Comparison of ENCODE assay signal across 24 mouse cellular contexts in genomic region chr17:65081072-65081778, GRCm38 (mm10).
A peak's percentile ranks its signal among the peaks of the same experiment; 100 is the strongest.
DNase-seq lines count a peak whose midpoint lies in the region; ATAC-seq lines count a peak whose summit lies in the region.
"Had no signal": no experiment of that assay in that cellular context is flagged by ENCODE, and none has a peak within 500 bp of the region (broad histone marks: within the 10 kb centered on the region; RNA-seq: fewer than 3 reads in every experiment).

No protein-coding gene starts in this region.

- no peaks in the 10 kb centered on the region for H3K9me3 ChIP-seq in midbrain, embryonic 13.5 days
- no peaks in the 10 kb centered on the region for H3K9me3 ChIP-seq in midbrain, embryonic 11.5 days (ENCODE audit: control insufficient read depth, low read length)
- H3K9me3 ChIP-seq in forebrain, embryonic 13.5 days (replicated peaks) = no peaks in the 10 kb centered on the region
- H3K9me3 ChIP-seq in neural tube, embryonic 14.5 days (ENCODE audit: control insufficient read depth, low read length) = no peaks in the 10 kb centered on the region
- H3K9me3 ChIP-seq: heart, embryonic 13.5 days; hindbrain, embryonic 12.5 days; liver, embryonic 13.5 days; midbrain, embryonic 15.5 days had no signal

- H3K36me3 ChIP-seq in midbrain, embryonic 13.5 days = no peaks in the 10 kb centered on the region
- H3K36me3 ChIP-seq in midbrain, embryonic 11.5 days (ENCODE audit: control insufficient read depth, insufficient read depth, low read length) = no peaks in the 10 kb centered on the region
- H3K36me3 ChIP-seq in forebrain, embryonic 13.5 days (ENCODE audit: poor library complexity, severe bottlenecking) = no peaks in the 10 kb centered on the region
- no peaks in the 10 kb centered on the region for H3K36me3 ChIP-seq in neural tube, embryonic 14.5 days (ENCODE audit: control insufficient read depth, insufficient read depth, low read length)
- H3K36me3 ChIP-seq: heart, embryonic 13.5 days; hindbrain, embryonic 12.5 days; liver, embryonic 13.5 days; midbrain, embryonic 15.5 days had no signal

- H3K27me3 ChIP-seq in midbrain, embryonic 13.5 days = no peaks in the 10 kb centered on the region
- no peaks in the 10 kb centered on the region for H3K27me3 ChIP-seq in midbrain, embryonic 11.5 days (ENCODE audit: control insufficient read depth, insufficient read depth, low read length)
- no peaks in the 10 kb centered on the region for H3K27me3 ChIP-seq in forebrain, embryonic 13.5 days
- no peaks in the 10 kb centered on the region for H3K27me3 ChIP-seq in neural tube, embryonic 14.5 days (ENCODE audit: control insufficient read depth, insufficient read depth, low read length)
- H3K27me3 ChIP-seq: heart, embryonic 13.5 days; hindbrain, embryonic 12.5 days; liver, embryonic 13.5 days; midbrain, embryonic 15.5 days had no signal

- no peak overlapping the region for H3K27ac ChIP-seq in midbrain, embryonic 13.5 days
- no peak overlapping the region for H3K27ac ChIP-seq in midbrain, embryonic 11.5 days (ENCODE audit: low read depth, low read length)
- 0 out of 2 replicates have a peak overlapping the region, but pooled peaks have one; percentile 25 for H3K27ac ChIP-seq in forebrain, embryonic 13.5 days
- no peak overlapping the region; the same call in 1 of the 2 replicates for H3K27ac ChIP-seq in neural tube, embryonic 14.5 days (ENCODE audit: low read depth, low read length)
- H3K27ac ChIP-seq: heart, adult 2 months; heart, embryonic 13.5 days; hindbrain, embryonic 12.5 days; kidney, postnatal 0 days; liver, embryonic 13.5 days; midbrain, embryonic 15.5 days had no signal

- intact Hi-C loops in left cerebral cortex, postnatal 25 days (cut with DNase I) = no loop called here

- peak; percentile 30; the same call in 1 of the 2 replicates for ATAC-seq in midbrain, embryonic 13.5 days
- ATAC-seq in midbrain, embryonic 11.5 days (ENCODE audit: low FRiP score) = no peak
- peak; percentile 65 for ATAC-seq in forebrain, embryonic 13.5 days
- 0 out of 2 replicates have a peak, but pooled peaks have one; percentile 34 for ATAC-seq in neural tube, embryonic 14.5 days (ENCODE audit: low read depth)
- ATAC-seq: midbrain, embryonic 15.5 days had no signal

- no peak overlapping the region for H3K4me3 ChIP-seq in midbrain, embryonic 13.5 days (replicated peaks)
- no peak overlapping the region for H3K4me3 ChIP-seq in midbrain, embryonic 11.5 days (ENCODE audit: low read depth, low read length)
- no peak overlapping the region for H3K4me3 ChIP-seq in forebrain, embryonic 13.5 days
- no peak overlapping the region for H3K4me3 ChIP-seq in neural tube, embryonic 14.5 days (ENCODE audit: low read depth, low read length)
- H3K4me3 ChIP-seq: heart, adult 2 months; heart, embryonic 13.5 days; hindbrain, embryonic 12.5 days; liver, embryonic 13.5 days; midbrain, embryonic 15.5 days had no signal

- 63% methylated on average over 9 of the region's 9 CpGs for WGBS in midbrain, embryonic 13.5 days
- 84% methylated on average over 9 of the region's 9 CpGs for WGBS in midbrain, embryonic 11.5 days
- WGBS in forebrain, embryonic 13.5 days = 44% methylated on average over 9 of the region's 9 CpGs
- WGBS in neural tube, embryonic 14.5 days = 25% methylated on average over 9 of the region's 9 CpGs

- peak; percentile 6 for DNase-seq in adrenal gland, postnatal 10 days
- no peak for DNase-seq in adrenal gland, postnatal 36 days
- no peak for DNase-seq in midbrain, embryonic 11.5 days (ENCODE audit: low spot score, missing footprints)
- DNase-seq in testis, postnatal 10 days (ENCODE audit: low spot score) = no peak
- DNase-seq in left cerebral cortex, postnatal 25 days (ENCODE audit: low spot score in 2 of 2) = no peak
- DNase-seq: cerebellum, adult 11-12 months; cerebellum, postnatal 10 days; gastrocnemius, postnatal 36 days; heart, postnatal 14 days; kidney, adult 2 months; layer of hippocampus, adult 9-11 months; liver, embryonic 13.5 days; lung, adult 2 months; lung, postnatal 14 days; right cerebral cortex, postnatal 25 days; spleen, adult 18-20 months had no signal

- H3K9ac ChIP-seq in midbrain, embryonic 13.5 days (replicated peaks) = no peak overlapping the region
- H3K9ac ChIP-seq in midbrain, embryonic 11.5 days (ENCODE audit: low read length) = no peak overlapping the region
- no peak overlapping the region for H3K9ac ChIP-seq in forebrain, embryonic 13.5 days
- H3K9ac ChIP-seq in neural tube, embryonic 14.5 days (replicated peaks; ENCODE audit: low read depth, low read length) = no peak overlapping the region
- H3K9ac ChIP-seq: heart, embryonic 13.5 days; hindbrain, embryonic 12.5 days; liver, embryonic 13.5 days; midbrain, embryonic 15.5 days had no signal

- H3K4me2 ChIP-seq in midbrain, embryonic 13.5 days (replicated peaks) = no peak overlapping the region
- no peak overlapping the region for H3K4me2 ChIP-seq in midbrain, embryonic 11.5 days
- no peak overlapping the region for H3K4me2 ChIP-seq in forebrain, embryonic 13.5 days
- no peak overlapping the region for H3K4me2 ChIP-seq in neural tube, embryonic 14.5 days (ENCODE audit: low read depth, low read length)
- H3K4me2 ChIP-seq: heart, embryonic 13.5 days; hindbrain, embryonic 12.5 days; liver, embryonic 13.5 days; midbrain, embryonic 15.5 days had no signal

- H3K4me1 ChIP-seq in midbrain, embryonic 13.5 days (replicated peaks) = peaks cover 8% of the 10 kb centered on the region; the same call in 1 of the 2 replicates
- no peaks in the 10 kb centered on the region for H3K4me1 ChIP-seq in midbrain, embryonic 11.5 days (ENCODE audit: control insufficient read depth, insufficient read depth, low read length)
- H3K4me1 ChIP-seq in forebrain, embryonic 13.5 days = peaks cover 24% of the 10 kb centered on the region
- peaks cover 7% of the 10 kb centered on the region; the same call in 1 of the 2 replicates for H3K4me1 ChIP-seq in neural tube, embryonic 14.5 days (ENCODE audit: control insufficient read depth, insufficient read depth, low read length)
- H3K4me1 ChIP-seq: heart, embryonic 13.5 days; hindbrain, embryonic 12.5 days; liver, embryonic 13.5 days had no signal
